Mouse (Mus musculus): ENCODE results near the gene Olfr1301.

The Olfr1301 gene

GRCm38 (mm10) chr2:111750706-111751105, at the start of gene Olfr1301:
Olfr1301 (plus strand) TSS chr2:111751006.
- DNase-seq (ENCODE audit: low spot score) = no peak

GRCm38 (mm10) chr2:111726739-111727138, 24.1 kb upstream of the Olfr1301 start:
- no peak for DNase-seq (ENCODE audit: low spot score)

- no peak for DNase-seq (ENCODE audit: low spot score)
Measured at GRCm38 (mm10) chr2:111777129-111777528, 26.3 kb downstream of the Olfr1301 start, which contains the start of gene Olfr1302. Olfr1302 (plus strand) TSS chr2:111777429.
